Comparison of ENCODE assay signal across 6 mouse cellular contexts in genomic region chr8:89482481-89482880, GRCm38 (mm10).
A peak's percentile ranks its signal among the peaks of the same experiment; 100 is the strongest.
DNase-seq lines count a peak whose midpoint lies in the region; ATAC-seq and TF ChIP-seq lines count a peak whose summit lies in the region.
"Not testable (repeated sequence)": the region's sequence is repeated elsewhere in the genome, so short reads cannot be mapped to it uniquely, and the experiment has no call there.

No protein-coding gene starts in this region.

- ATAC-seq in kidney, postnatal 0 days (replicated peaks; ENCODE audit: low FRiP score, low read depth); lung, embryonic 14.5 days (ENCODE audit: insufficient read depth): not testable (repeated sequence)

- TF ChIP-seq CTCF in kidney, postnatal 0 days (IDR thresholded peaks at IDR 0.05; ENCODE audit: low read depth) = peak; percentile 64
- peak; percentile 36; the same call in 1 of the 2 replicates for TF ChIP-seq CTCF in lung, embryonic 14.5 days (IDR thresholded peaks at IDR 0.05; ENCODE audit: low read depth)

- H3K9ac ChIP-seq in kidney, postnatal 0 days (ENCODE audit: low read depth, low read length); lung, embryonic 14.5 days: not testable (repeated sequence)

- not testable (repeated sequence) for H3K4me3 ChIP-seq in kidney, postnatal 0 days (replicated peaks; ENCODE audit: low read depth, low read length); lung, embryonic 14.5 days (ENCODE audit: low read depth, low read length)

- not testable (repeated sequence) for H3K36me3 ChIP-seq in kidney, postnatal 0 days (ENCODE audit: insufficient read depth, low read length); lung, embryonic 14.5 days (ENCODE audit: insufficient read depth)

- peak; percentile 75 for DNase-seq in ES-CJ7 (ENCODE audit: low read depth, low spot score)
- DNase-seq in ZHBTc4 (ENCODE audit: low read depth, low spot score) = peak; percentile 54
- DNase-seq in kidney, adult 11 months = peak; percentile 20
- peak; percentile 44 for DNase-seq in kidney, postnatal 0 days (ENCODE audit: low spot score)
- DNase-seq in kidney, postnatal 4 days = peak; percentile 48 to 58
- DNase-seq in lung, embryonic 14.5 days = peak; percentile 8

- H3K4me1 ChIP-seq in kidney, postnatal 0 days (replicated peaks; ENCODE audit: insufficient read depth, low read length); lung, embryonic 14.5 days (ENCODE audit: insufficient read depth): not testable (repeated sequence)

- not testable (repeated sequence) for H3K27ac ChIP-seq in kidney, postnatal 0 days; lung, embryonic 14.5 days (ENCODE audit: low read depth)

- H3K27me3 ChIP-seq in kidney, postnatal 0 days (ENCODE audit: insufficient read depth, low read length); lung, embryonic 14.5 days (ENCODE audit: insufficient read depth, low read length): not testable (repeated sequence)

- H3K9me3 ChIP-seq in kidney, postnatal 0 days (replicated peaks; ENCODE audit: low read length); lung, embryonic 14.5 days (ENCODE audit: low read depth, low read length): not testable (repeated sequence)

- not testable (repeated sequence) for H3K4me2 ChIP-seq in kidney, postnatal 0 days (ENCODE audit: low read length); lung, embryonic 14.5 days

- WGBS in kidney, postnatal 0 days = 81% methylated on average over 1 of the region's 1 CpGs
- 64% methylated on average over 1 of the region's 1 CpGs for WGBS in lung, embryonic 14.5 days

Comparison
In these comparisons a context has a peak if more than half of its experiments do, and no peak if none do; other contexts are left out.
1. DNase-seq: peak in every context shown above with its lines; median percentile 75 in ES-CJ7; 54 in ZHBTc4; 53 in kidney, postnatal 4 days; 44 in kidney, postnatal 0 days; 20 in kidney, adult 11 months; 8 in lung, embryonic 14.5 days.